Mouse (Mus musculus): ENCODE measurements at regions not wholly inside any gene's neighbourhood (a gene's known extent, or its start where the extent isn't known, plus 50 kb on each side); places are given as distances from the start of the nearest gene placed in this dataset.

DNA sequence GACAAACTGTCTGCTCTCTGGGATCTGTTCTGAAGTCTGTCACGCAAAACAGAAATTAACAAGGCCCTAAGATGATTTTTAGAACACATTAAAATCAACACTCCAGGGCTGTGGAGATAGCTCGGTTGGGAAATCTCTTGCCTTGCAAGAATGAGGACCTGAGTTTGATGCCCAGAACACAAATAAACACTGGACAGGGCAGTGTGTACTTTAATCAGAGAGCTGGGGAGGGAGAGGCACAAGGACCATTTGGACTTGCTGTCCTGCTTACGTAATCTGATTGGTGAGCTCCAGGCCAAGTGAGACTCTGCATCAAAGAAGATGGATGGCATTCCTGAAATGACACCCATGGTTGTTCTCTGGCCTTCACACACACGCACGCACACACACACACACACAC is 111.2 kb upstream of the Stac start:
- Histone ChIP-seq H3K27ac (ENCODE audit: insufficient read depth, low read depth) (no peak overlapping the region), H3K9me3 (replicated peaks; ENCODE audit: low read length) (peaks cover 66% of the 10 kb centered on the region), H3K9ac (ENCODE audit: insufficient read depth, low read depth) (no peak overlapping the region), H3K79me2 (replicated peaks; ENCODE audit: control insufficient read depth, extremely low read depth, insufficient read depth, poor library complexity, severe bottlenecking) (no peaks in the 10 kb centered on the region), H3K4me1 (ENCODE audit: control insufficient read depth in 1 of 2, insufficient read depth in 2 of 2) (no peaks in the 10 kb centered on the region), H3K4me2 (ENCODE audit: insufficient read depth, low read depth, poor library complexity, severe bottlenecking) (no peak overlapping the region), H3K27me3 (replicated peaks) (no peaks in the 10 kb centered on the region), H3K36me3 (replicated peaks in 1 of 2; ENCODE audit: control insufficient read depth in 1 of 2, insufficient read depth in 1 of 2, low read length in 1 of 2) (no peaks in the 10 kb centered on the region), H3K4me3 (replicated peaks in 1 of 3; ENCODE audit: low read depth in 2 of 3, low read length in 2 of 3, poor library complexity in 1 of 3) (no peak overlapping the region)
- in situ Hi-C loops (cut with MboI; ENCODE audit: low pct_ligation_motif_present, low pct_unique_long_range_greater_than_20kb, low sequenced_read_pairs) = no loop called here
- TF ChIP-seq ZKSCAN1 (IDR thresholded peaks at IDR 0.05; ENCODE audit: borderline replicate concordance, low read depth, low read length) (no peak), MAZ (IDR thresholded peaks at IDR 0.05; ENCODE audit: low read depth, low read length) (no peak), POLR2AphosphoS2 (IDR thresholded peaks at IDR 0.05; ENCODE audit: low read depth, low read length) (no peak), MEF2A (IDR thresholded peaks at IDR 0.05; ENCODE audit: borderline replicate concordance, low read depth, low read length) (no peak)
- DNase-seq (ENCODE audit: extremely low read depth) = no peak
- dilution Hi-C loops (cut with MboI; ENCODE audit: extremely low pct_ligation_motif_present, extremely low pct_unique_long_range_greater_than_20kb, low sequenced_read_pairs) = no loop called here

DNA sequence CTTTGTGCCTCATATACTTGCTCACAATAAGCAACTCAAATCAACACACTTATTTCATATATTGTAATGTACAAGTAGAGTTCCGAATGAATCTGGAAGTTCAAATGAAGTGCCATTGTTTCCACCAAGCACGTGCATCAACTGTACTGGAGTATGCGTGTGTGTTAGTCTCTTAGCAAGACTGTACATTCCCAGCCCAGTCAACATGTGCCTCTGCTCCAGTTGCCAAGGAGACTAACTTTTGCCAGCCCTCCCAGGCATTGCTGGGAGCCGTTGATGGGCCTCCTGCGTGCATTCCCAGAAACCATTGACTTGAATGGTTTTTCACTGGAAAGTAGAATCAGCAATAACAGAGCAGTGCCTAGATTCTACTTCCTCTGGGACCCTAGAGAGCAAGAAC is 110.7 kb upstream of the Stac start:
- no peak for TF ChIP-seq SMC3 (IDR thresholded peaks at IDR 0.05; ENCODE audit: low read depth, low read length)
- no peak for TF ChIP-seq PAX5 (IDR thresholded peaks at IDR 0.05; ENCODE audit: low read length)
- Histone ChIP-seq H3K36me3 (replicated peaks in 1 of 2; ENCODE audit: control insufficient read depth in 1 of 2, insufficient read depth in 1 of 2, low read length in 1 of 2) (no peaks in the 10 kb centered on the region), H3K4me2 (ENCODE audit: insufficient read depth, low read depth, poor library complexity, severe bottlenecking) (no peak overlapping the region), H3K4me3 (replicated peaks in 1 of 3; ENCODE audit: low read depth in 2 of 3, low read length in 2 of 3, poor library complexity in 1 of 3) (no peak overlapping the region), H3K9ac (ENCODE audit: insufficient read depth, low read depth) (no peak overlapping the region), H3K79me2 (replicated peaks; ENCODE audit: control insufficient read depth, extremely low read depth, insufficient read depth, poor library complexity, severe bottlenecking) (no peaks in the 10 kb centered on the region), H3K9me3 (replicated peaks; ENCODE audit: low read length) (peaks cover 72% of the 10 kb centered on the region), H3K27ac (ENCODE audit: insufficient read depth, low read depth) (no peak overlapping the region), H3K4me1 (ENCODE audit: control insufficient read depth in 1 of 2, insufficient read depth in 2 of 2) (no peaks in the 10 kb centered on the region), H3K27me3 (replicated peaks) (no peaks in the 10 kb centered on the region)
- dilution Hi-C loops (cut with MboI; ENCODE audit: extremely low pct_ligation_motif_present, extremely low pct_unique_long_range_greater_than_20kb, low sequenced_read_pairs) = no loop called here
- in situ Hi-C loops (cut with MboI; ENCODE audit: low pct_ligation_motif_present, low pct_unique_long_range_greater_than_20kb, low sequenced_read_pairs) = no loop called here
- no peak for DNase-seq (ENCODE audit: extremely low read depth)

DNA sequence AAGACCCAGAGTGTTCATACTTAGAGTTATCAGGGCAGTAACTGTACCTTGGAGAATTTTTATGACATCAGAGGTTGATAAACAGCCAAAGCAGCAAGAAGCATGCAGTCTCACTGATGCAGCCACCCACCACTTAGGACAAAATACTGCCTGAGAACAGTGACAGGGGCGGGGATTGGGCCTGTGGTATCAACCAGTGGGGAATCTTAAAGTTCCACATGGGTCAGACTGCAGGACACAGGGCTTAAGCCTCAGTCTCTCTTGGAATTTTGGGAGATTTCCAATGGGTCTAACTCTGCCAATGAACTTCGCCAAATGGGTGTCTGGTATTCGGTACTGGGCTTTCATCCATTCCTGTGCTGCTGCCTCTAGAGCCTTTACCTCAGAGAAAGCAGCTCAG is 88.8 kb upstream of the Stac start:
- dilution Hi-C loops (cut with MboI; ENCODE audit: extremely low pct_ligation_motif_present, extremely low pct_unique_long_range_greater_than_20kb, low sequenced_read_pairs) = no loop called here
- in situ Hi-C loops (cut with MboI; ENCODE audit: low pct_ligation_motif_present, low pct_unique_long_range_greater_than_20kb, low sequenced_read_pairs) = no loop called here
- Histone ChIP-seq H3K4me2 (ENCODE audit: insufficient read depth, low read depth, poor library complexity, severe bottlenecking) (no peak overlapping the region), H3K79me2 (replicated peaks; ENCODE audit: control insufficient read depth, extremely low read depth, insufficient read depth, poor library complexity, severe bottlenecking) (no peaks in the 10 kb centered on the region), H3K4me1 (ENCODE audit: control insufficient read depth in 1 of 2, insufficient read depth in 2 of 2) (no peaks in the 10 kb centered on the region), H3K36me3 (replicated peaks in 1 of 2; ENCODE audit: control insufficient read depth in 1 of 2, insufficient read depth in 1 of 2, low read length in 1 of 2) (no peaks in the 10 kb centered on the region), H3K9me3 (replicated peaks; ENCODE audit: low read length) (peaks cover 41% of the 10 kb centered on the region), H3K27ac (ENCODE audit: insufficient read depth, low read depth) (no peak overlapping the region), H3K27me3 (replicated peaks) (no peaks in the 10 kb centered on the region), H3K9ac (ENCODE audit: insufficient read depth, low read depth) (no peak overlapping the region), H3K4me3 (replicated peaks in 1 of 3; ENCODE audit: low read depth in 2 of 3, low read length in 2 of 3, poor library complexity in 1 of 3) (no peak overlapping the region)
- TF ChIP-seq E2F4 (IDR thresholded peaks at IDR 0.05; ENCODE audit: insufficient replicate concordance, low read depth, low read length) (no peak), CTCF (conservative IDR thresholded peaks at IDR 0.05 in 1 of 2, IDR thresholded peaks at IDR 0.05 in 1 of 2; ENCODE audit: low read depth in 2 of 2, low read length in 2 of 2) (no peak), UBTF (IDR thresholded peaks at IDR 0.05; ENCODE audit: low read depth, low read length) (no peak), IRF4 (IDR thresholded peaks at IDR 0.05; ENCODE audit: low read depth, low read length) (no peak), SIN3A (IDR thresholded peaks at IDR 0.05; ENCODE audit: low read length) (no peak), KAT2A (IDR thresholded peaks at IDR 0.05; ENCODE audit: insufficient replicate concordance, low read length) (no peak), POLR2A (IDR thresholded peaks at IDR 0.05; ENCODE audit: low read depth, low read length) (no peak), ETS1 (conservative IDR thresholded peaks at IDR 0.05; ENCODE audit: low read depth, low read length) (no peak)
- no peak for DNase-seq (ENCODE audit: extremely low read depth)
